Mouse (Mus musculus): ENCODE results near the gene Rom1.
"Not testable (repeated sequence)": the region's sequence is repeated elsewhere in the genome, so short reads cannot be mapped to it uniquely, and the experiment has no call there.

Gene Rom1

GRCm38 (mm10) chr19:8929224-8930088 is at the start of gene Rom1, which contains the start of gene Eml3:
Gene Rom1 (minus strand): TSS chr19:8929356.
Gene Eml3 (plus strand): TSS chr19:8929552.
- peak; percentile 83 for DNase-seq (ENCODE audit: low read depth, low spot score)

- peak; percentile 78 for DNase-seq (ENCODE audit: low read depth, low spot score)
Observed at GRCm38 (mm10) chr19:8976535-8976934, 47.4 kb upstream of the Rom1 start.

GRCm38 (mm10) chr19:8975491-8975890 is 46.3 kb upstream of the Rom1 start:
- DNase-seq (ENCODE audit: low read depth, low spot score): no peak

GRCm38 (mm10) chr19:8974638-8975037 is 45.5 kb upstream of the Rom1 start:
- no peak for DNase-seq (ENCODE audit: low read depth, low spot score)

- DNase-seq (ENCODE audit: low read depth, low spot score): not testable (repeated sequence)
Observed at GRCm38 (mm10) chr19:8972491-8972890, 43.3 kb upstream of the Rom1 start.

- DNase-seq (ENCODE audit: low read depth, low spot score): no peak
Observed at GRCm38 (mm10) chr19:8967893-8968292, 38.7 kb upstream of the Rom1 start.

- DNase-seq (ENCODE audit: low read depth, low spot score): no peak
Observed at GRCm38 (mm10) chr19:8967373-8967743, 38.2 kb upstream of the Rom1 start.

GRCm38 (mm10) chr19:8966590-8967372 is 37.6 kb upstream of the Rom1 start, which contains the start of gene Eef1g:
Gene Eef1g (plus strand): TSS chr19:8967041.
- DNase-seq (ENCODE audit: low read depth, low spot score): peak; percentile 99

GRCm38 (mm10) chr19:8966198-8966589 is 37.0 kb upstream of the Rom1 start:
- DNase-seq (ENCODE audit: low read depth, low spot score): no peak

GRCm38 (mm10) chr19:8965771-8966170 is 36.6 kb upstream of the Rom1 start:
- no peak for DNase-seq (ENCODE audit: low read depth, low spot score)

GRCm38 (mm10) chr19:8965075-8965474 is 35.9 kb upstream of the Rom1 start:
- DNase-seq (ENCODE audit: low read depth, low spot score): no peak

GRCm38 (mm10) chr19:8962256-8962655 is 33.1 kb upstream of the Rom1 start:
- no peak for DNase-seq (ENCODE audit: low read depth, low spot score)

GRCm38 (mm10) chr19:8954171-8954570 is 25.0 kb upstream of the Rom1 start:
- no peak for DNase-seq (ENCODE audit: low read depth, low spot score)

GRCm38 (mm10) chr19:8953135-8954039 is 24.2 kb upstream of the Rom1 start, which contains the start of gene Tut1:
Gene Tut1 (plus strand): TSS chr19:8953847.
- peak; percentile 99 for DNase-seq (ENCODE audit: low read depth, low spot score)

GRCm38 (mm10) chr19:8952241-8952640 is 23.1 kb upstream of the Rom1 start:
- no peak for DNase-seq (ENCODE audit: low read depth, low spot score)

GRCm38 (mm10) chr19:8950190-8950589 is 21.0 kb upstream of the Rom1 start:
- no peak for DNase-seq (ENCODE audit: low read depth, low spot score)

- no peak for DNase-seq (ENCODE audit: low read depth, low spot score)
Observed at GRCm38 (mm10) chr19:8946929-8947328, 17.8 kb upstream of the Rom1 start.

GRCm38 (mm10) chr19:8945251-8945650 is 16.1 kb upstream of the Rom1 start:
- no peak for DNase-seq (ENCODE audit: low read depth, low spot score)

GRCm38 (mm10) chr19:8944750-8945149 is 15.6 kb upstream of the Rom1 start:
- DNase-seq (ENCODE audit: low read depth, low spot score): peak; percentile 86

GRCm38 (mm10) chr19:8944062-8944461 is 14.9 kb upstream of the Rom1 start:
- no peak for DNase-seq (ENCODE audit: low read depth, low spot score)

- no peak for DNase-seq (ENCODE audit: low read depth, low spot score)
Observed at GRCm38 (mm10) chr19:8943047-8943446, 13.9 kb upstream of the Rom1 start.
